Mouse (Mus musculus) stomach, embryonic 16.5 days (tissue): ENCODE data around the gene Prss54. TPM values are rescaled to one million over a fixed set of nuclear protein-coding genes. Genes with fewer than 3 reads are reported as not detected.

ENCODE experiments used
- ATAC-seq: fragments of 200-750 bp; cut with Nextera tagmentation; 2 replicates; pipeline ENCODE4 v1.8.0; 2017; ENCODE audit warnings: moderate number of reproducible peaks, moderate TSS enrichment; ENCODE audit not compliant: insufficient read depth, low FRiP score
- H3K27ac ChIP-seq: fragments of 300-500 bp; sonication (generic); 2 replicates; pipeline ENCODE4 v1.5.1; 2014; ENCODE audit warnings: low read length
- H3K27me3 ChIP-seq: fragments of 300-500 bp; sonication (generic); 2 replicates; pipeline ENCODE4 v1.6.1; 2014; ENCODE audit warnings: low read length, control low read depth, mixed read lengths; ENCODE audit not compliant: control insufficient read depth, insufficient read depth
- H3K36me3 ChIP-seq: fragments of 300-500 bp; sonication (generic); 2 replicates; pipeline ENCODE4 v1.6.1; 2014; ENCODE audit warnings: low read length; ENCODE audit not compliant: control insufficient read depth, insufficient read depth
- H3K4me1 ChIP-seq: fragments of 300-500 bp; sonication (generic); 2 replicates; pipeline ENCODE4 v1.6.1; 2014; ENCODE audit warnings: low read length, control low read depth, mixed read lengths; ENCODE audit not compliant: control insufficient read depth, insufficient read depth
- H3K4me2 ChIP-seq: fragments of 300-500 bp; sonication (generic); 2 replicates; pipeline ENCODE4 v1.6.1; 2014; ENCODE audit warnings: low read depth, low read length, mixed read lengths
- H3K4me3 ChIP-seq: fragments of 300-500 bp; sonication (generic); replicated peaks from 2 replicates; pipeline ENCODE4 v1.5.1; 2014; ENCODE audit warnings: mild to moderate bottlenecking, low read length
- H3K9ac ChIP-seq: fragments of 300-500 bp; sonication (generic); 2 replicates; pipeline ENCODE4 v1.6.1; 2014; ENCODE audit warnings: low read length
- H3K9me3 ChIP-seq: fragments of 300-500 bp; sonication (generic); replicated peaks from 2 replicates; pipeline ENCODE4 v1.6.1; 2016; ENCODE audit warnings: low read length, control low read depth; ENCODE audit not compliant: control insufficient read depth
- WGBS: fragments of 180-500 bp; shearing (Covaris S2); extraction: QIAGEN DNeasy Blood & Tissue Kit; methylation state at CpG from one replicate; pipeline ENCODE4 v1.1.7; 2014; 5-methylcytosine and 5-hydroxymethylcytosine counted together
- polyA plus RNA-seq: library from polyadenylated mRNA; unstranded; fragments of >200 nt; fragmentation: Nextera tagmentation; extraction: Ambion mirVana; gene quantifications from 2 replicates; pipeline ENCODE4 v1.2.1, GENCODE M21; 2015

Gene Prss54
- polyA plus RNA-seq, 1 experiment from 2014 or later = not detected

- H3K4me3 ChIP-seq = no peak overlapping the region
- H3K9ac ChIP-seq = no peak overlapping the region
- 57% methylated on average over 4 of the region's 4 CpGs for WGBS
- no peaks in the 10 kb centered on the region for H3K9me3 ChIP-seq
- H3K27ac ChIP-seq = peak overlapping the region; percentile 73; the same call in 1 of the 2 replicates
- no peaks in the 10 kb centered on the region for H3K36me3 ChIP-seq
- no peaks in the 10 kb centered on the region for H3K27me3 ChIP-seq
- no peak overlapping the region for H3K4me2 ChIP-seq
- peak; percentile 86 for ATAC-seq
- no peaks in the 10 kb centered on the region for H3K4me1 ChIP-seq
These were observed 62.9 kb downstream of the Prss54 start for GRCm38 (mm10) chr8:95513219-95513618.

- H3K4me3 ChIP-seq = no peak overlapping the region
- WGBS = 69% methylated on average over 4 of the region's 4 CpGs
- H3K9ac ChIP-seq = no peak overlapping the region
- H3K4me2 ChIP-seq = no peak overlapping the region
- ATAC-seq = no peak
- no peaks in the 10 kb centered on the region for H3K9me3 ChIP-seq
- H3K27ac ChIP-seq = no peak overlapping the region
- no peaks in the 10 kb centered on the region for H3K4me1 ChIP-seq
- H3K27me3 ChIP-seq = no peaks in the 10 kb centered on the region
- H3K36me3 ChIP-seq = no peaks in the 10 kb centered on the region
These were observed 63.9 kb downstream of the Prss54 start for GRCm38 (mm10) chr8:95512257-95512656.

Other genes starting within 250 kb of the Prss54 start
- 6.5 and 7.0 TPM in 2 replicates for gene Zfp319, start 244.4 kb downstream of the Prss54 start, polyA plus RNA-seq
- gene Usb1, start 244.1 kb downstream of the Prss54 start, polyA plus RNA-seq = 38.7 and 42.0 TPM in 2 replicates
- gene Mmp15, start 224.1 kb downstream of the Prss54 start, polyA plus RNA-seq = 13.4 and 15.3 TPM in 2 replicates
- 123 and 134 TPM in 2 replicates for gene Cfap20, start 141.5 kb downstream of the Prss54 start, polyA plus RNA-seq
- gene Csnk2a2, start 86.3 kb downstream of the Prss54 start, polyA plus RNA-seq = 6.8 and 7.6 TPM in 2 replicates
- gene Ccdc113, start 42.3 kb downstream of the Prss54 start, polyA plus RNA-seq = 0.31 and 0.59 TPM in 2 replicates
- 15.8 and 16.1 TPM in 2 replicates for gene Gins3, start 57.1 kb upstream of the Prss54 start, polyA plus RNA-seq
- gene Ndrg4, start 100.6 kb upstream of the Prss54 start, polyA plus RNA-seq = 22.2 and 24.3 TPM in 2 replicates
- gene Setd6, start 139.5 kb upstream of the Prss54 start, polyA plus RNA-seq = 16.8 and 18.3 TPM in 2 replicates
- 66.0 and 70.4 TPM in 2 replicates for gene Cnot1, start 231.1 kb upstream of the Prss54 start, polyA plus RNA-seq
- 327 and 366 TPM in 2 replicates for gene Sap18b, start 249.0 kb upstream of the Prss54 start, polyA plus RNA-seq